Mouse (Mus musculus) liver, adult 2 months (tissue): ENCODE data around the gene Slc26a11.

Experiments
- CTCF ChIP-seq: fragments of 200-500 bp; IDR thresholded peaks from 2 replicates; pipeline ENCODE4 v1.5.1; 2011; ENCODE audit warnings: low read depth, low read length, control low read depth
- POLR2A ChIP-seq: fragments of 200-500 bp; IDR thresholded peaks from 2 replicates; pipeline ENCODE4 v1.6.1; 2011; ENCODE audit warnings: low read length, control low read depth; ENCODE audit not compliant: insufficient read depth; ENCODE audit errors: extremely low read depth

- TF ChIP-seq CTCF (no peak), POLR2A (no peak)
Measured at GRCm38 (mm10) chr11:119338271-119339059, 16.9 kb upstream of the Slc26a11 start.
